Mouse (Mus musculus) left cerebral cortex, adult 11 months (tissue): ENCODE measurements around the gene Rgs9bp.
"Not testable (repeated sequence)": the region's sequence is repeated elsewhere in the genome, so short reads cannot be mapped to it uniquely, and the experiment has no call there.

Source experiments
- DNase-seq: peaks from one replicate; pipeline ENCODE4 v3.0.0; 2022; ENCODE audit warnings: low spot score

Rgs9bp gene

DNA sequence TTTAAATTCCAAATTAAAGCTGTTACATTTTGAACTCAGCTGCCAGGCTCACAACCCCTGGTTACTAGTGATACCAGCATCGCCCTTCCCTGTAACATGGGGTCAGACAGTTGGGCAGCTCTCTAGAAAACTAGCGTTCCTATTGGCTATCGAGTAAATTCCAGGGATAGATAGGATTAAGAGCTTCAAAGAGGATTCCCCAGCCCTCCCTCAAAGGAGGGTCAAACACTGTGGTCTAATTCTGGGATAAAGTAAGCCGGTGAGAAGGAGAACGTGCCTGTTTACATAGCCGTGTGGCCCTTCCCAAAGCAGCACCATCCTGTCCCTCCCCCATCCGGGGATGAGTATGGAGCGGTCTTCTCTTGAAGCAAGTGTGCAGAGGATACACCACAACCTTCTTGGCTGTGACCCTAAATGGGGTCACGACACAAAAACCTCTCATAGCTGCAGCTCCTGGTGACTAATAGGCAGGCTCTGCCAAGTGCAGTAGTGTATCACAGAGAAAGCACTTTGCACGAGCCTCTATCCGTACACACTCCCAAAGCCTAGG, 1.8 kb downstream of the Rgs9bp start:
- DNase-seq = no peak

- no peak for DNase-seq
These were observed 2.7 kb downstream of the Rgs9bp start for GRCm38 (mm10) chr7:35582719-35583118.

DNA sequence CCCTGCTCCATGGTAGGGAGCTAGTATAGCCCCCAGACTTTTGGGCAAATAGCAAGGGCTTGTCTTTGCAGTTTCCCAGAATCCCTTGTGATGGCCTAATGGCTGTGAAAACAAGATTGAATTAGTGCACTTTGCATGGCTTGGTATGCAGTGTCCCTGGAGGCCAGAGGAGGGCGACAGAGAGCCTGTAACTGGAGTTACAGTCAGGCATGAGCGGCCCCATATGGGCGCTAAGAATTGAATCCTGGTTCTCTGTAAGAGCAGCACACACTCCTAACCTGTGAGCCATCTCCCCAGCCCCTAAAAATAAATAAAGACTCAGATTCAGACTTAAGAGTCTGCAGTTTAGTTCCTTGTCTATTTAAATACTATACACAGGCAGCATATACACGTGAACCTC, 5.5 kb downstream of the Rgs9bp start:
- DNase-seq = no peak

GRCm38 (mm10) chr7:35570883-35571282, 14.5 kb downstream of the Rgs9bp start:
- not testable (repeated sequence) for DNase-seq

DNA sequence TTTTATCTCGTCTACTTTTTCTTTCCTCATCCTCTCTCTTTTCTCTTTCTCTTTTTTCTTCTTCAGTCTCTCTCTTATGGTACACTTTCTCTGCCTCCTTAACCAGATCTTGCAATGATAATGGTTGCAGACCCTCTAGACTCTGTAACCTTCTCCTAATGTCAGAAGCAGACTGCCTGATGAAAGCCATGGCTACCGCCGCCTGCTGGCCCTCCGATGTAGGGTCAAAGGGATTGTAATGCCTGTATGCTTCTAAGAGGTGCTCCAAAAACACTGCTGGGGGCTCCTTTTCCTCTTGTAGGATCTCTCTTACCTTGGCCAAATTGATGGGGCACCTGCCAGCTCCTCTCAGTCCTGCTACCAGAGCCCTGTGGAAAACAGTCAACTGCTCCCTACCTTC, 15.7 kb downstream of the Rgs9bp start:
- not testable (repeated sequence) for DNase-seq

- not testable (repeated sequence) for DNase-seq
These were observed 19.4 kb downstream of the Rgs9bp start for GRCm38 (mm10) chr7:35565965-35566364.

DNA sequence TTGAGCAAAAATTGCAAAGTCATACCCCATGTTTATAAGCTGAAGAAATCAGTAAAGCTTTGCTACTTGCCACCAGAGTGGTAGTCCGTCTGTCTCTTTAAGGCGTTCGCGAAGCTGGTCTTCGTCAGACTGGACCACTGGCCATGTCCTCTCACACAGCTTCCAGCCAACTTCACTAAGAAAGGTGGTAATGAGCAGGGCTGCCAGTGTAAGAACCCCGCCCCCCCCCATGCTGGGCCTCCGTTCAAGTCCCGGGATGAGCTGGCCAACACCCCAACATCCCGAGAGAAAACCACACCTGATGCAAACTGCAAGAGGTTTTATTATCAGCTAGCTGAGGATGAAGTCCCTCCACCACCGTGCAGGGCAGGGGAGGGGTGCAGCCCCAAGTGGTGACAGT, 20.5 kb downstream of the Rgs9bp start:
- DNase-seq = not testable (repeated sequence)

DNA sequence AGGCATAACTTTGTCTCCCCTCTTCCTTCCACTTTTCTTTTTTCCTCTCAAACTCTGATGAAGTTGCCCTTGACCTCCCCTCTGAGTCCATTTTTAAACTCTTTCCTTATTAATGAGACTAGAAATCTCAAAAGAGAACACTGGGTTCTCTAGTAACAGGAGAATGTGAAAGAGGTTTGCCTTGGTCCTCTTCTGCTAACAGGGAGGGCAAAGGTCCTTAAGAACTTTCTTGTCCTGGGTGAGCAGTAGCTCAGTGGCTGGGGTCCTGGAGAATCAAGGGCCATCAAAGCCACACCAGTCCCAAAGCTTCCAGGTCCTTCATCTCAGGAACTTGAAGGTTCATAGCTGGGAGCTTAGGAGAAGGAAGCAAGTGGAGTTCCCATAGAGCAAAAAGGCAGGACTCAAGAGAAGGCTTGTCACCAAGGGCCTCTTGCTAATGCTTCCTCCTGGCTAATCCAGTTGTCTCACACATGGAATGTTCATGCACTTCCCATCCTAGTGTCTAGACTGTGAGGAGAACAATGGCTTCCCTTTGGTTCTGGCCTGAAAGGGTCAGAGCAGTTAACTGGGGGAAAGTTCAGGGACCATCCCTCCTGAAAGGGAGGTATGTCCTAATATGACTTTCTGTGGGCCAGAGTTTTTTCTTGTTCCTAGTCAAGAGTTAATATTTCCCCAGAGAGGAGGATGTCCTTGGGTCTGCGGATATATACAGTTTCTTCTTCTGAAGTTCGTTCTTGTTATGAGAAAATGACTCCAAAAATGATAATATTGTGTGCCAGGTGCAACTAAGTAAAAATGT, 21.1 kb downstream of the Rgs9bp start:
- no peak for DNase-seq

DNA sequence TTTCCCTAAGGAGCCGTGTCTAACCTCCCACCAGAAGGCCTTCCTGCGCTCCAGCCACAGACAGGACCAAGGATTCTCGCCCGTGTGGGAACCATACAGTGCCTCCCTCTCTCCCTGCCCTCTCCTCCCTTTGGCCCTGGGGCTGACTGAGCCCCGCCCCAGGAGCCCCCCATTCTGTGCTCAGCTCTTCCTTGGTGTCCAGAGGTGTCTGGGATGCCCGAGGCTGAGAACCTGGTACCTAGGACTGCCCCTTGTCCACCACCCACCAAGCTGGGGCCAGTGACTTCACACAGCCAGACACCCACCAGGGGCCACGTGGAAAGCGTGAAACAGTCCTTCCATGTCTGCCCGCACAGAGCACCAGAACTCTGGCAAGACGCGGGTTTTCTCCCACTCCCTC, 22.3 kb downstream of the Rgs9bp start:
- DNase-seq = no peak

DNA sequence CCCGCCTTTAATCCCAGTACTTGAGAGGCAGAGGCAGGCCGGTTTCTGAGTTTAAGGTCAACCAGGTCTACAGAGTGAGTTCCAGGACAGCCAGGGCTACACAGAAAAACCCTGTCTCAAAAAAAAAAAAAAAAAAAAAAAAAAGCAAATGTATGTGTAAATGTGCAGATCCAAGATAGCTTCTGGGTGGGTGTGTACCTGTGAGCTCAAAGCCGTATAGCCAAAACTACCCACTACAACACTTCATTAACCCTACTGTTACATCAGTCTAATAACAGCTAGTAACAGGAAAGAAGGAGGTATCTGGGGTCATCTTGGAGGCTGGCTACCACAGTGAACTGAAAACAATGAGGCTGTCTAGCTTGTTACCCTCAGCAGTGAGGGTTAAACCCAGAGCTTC, 25.5 kb downstream of the Rgs9bp start:
- no peak for DNase-seq

- no peak for DNase-seq
These were observed 26.7 kb downstream of the Rgs9bp start for GRCm38 (mm10) chr7:35558681-35559080.

DNA sequence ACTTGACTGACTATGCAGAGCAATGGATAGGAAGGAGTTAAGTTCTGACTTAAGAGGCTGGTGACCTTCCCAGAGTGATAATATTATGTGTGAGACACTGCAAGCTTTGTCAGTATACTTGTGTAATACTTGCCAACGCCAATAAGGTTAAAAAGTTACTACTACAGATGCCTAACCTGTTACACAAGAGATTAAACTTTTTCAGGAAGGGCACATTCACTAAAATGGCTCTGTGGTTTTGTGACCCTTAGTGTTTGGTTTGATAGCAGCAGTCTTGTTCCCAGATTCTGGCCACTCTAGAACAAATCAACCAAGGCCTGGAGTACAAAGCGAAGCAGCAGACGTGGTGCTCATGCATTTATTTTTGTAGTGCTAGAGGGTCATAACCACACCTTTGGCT, 27.8 kb downstream of the Rgs9bp start:
- DNase-seq = no peak

DNA sequence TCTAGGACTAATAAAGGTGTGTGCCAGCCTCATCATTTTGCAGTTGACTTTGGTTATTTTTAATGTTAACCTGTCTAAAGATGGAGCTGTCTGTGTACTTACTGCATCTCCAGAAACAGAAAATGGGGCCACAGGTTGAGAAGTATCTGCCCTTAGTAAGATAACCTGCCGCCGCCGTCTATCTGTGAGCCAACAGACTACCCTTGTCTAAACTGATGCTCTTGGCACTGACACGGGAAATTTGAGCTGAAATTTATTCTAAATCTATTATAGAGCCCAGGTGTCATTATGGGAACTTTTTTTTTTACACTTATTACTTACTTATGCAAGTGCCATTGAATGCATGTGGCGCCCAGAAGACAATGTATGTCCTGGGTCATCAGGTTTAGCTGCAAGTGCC, 28.5 kb downstream of the Rgs9bp start:
- DNase-seq = no peak

- no peak for DNase-seq
These were observed 29.2 kb downstream of the Rgs9bp start, which contains the start of gene Nudt19 for GRCm38 (mm10) chr7:35556205-35556603. Nudt19 (minus strand) TSS chr7:35556304.

DNA sequence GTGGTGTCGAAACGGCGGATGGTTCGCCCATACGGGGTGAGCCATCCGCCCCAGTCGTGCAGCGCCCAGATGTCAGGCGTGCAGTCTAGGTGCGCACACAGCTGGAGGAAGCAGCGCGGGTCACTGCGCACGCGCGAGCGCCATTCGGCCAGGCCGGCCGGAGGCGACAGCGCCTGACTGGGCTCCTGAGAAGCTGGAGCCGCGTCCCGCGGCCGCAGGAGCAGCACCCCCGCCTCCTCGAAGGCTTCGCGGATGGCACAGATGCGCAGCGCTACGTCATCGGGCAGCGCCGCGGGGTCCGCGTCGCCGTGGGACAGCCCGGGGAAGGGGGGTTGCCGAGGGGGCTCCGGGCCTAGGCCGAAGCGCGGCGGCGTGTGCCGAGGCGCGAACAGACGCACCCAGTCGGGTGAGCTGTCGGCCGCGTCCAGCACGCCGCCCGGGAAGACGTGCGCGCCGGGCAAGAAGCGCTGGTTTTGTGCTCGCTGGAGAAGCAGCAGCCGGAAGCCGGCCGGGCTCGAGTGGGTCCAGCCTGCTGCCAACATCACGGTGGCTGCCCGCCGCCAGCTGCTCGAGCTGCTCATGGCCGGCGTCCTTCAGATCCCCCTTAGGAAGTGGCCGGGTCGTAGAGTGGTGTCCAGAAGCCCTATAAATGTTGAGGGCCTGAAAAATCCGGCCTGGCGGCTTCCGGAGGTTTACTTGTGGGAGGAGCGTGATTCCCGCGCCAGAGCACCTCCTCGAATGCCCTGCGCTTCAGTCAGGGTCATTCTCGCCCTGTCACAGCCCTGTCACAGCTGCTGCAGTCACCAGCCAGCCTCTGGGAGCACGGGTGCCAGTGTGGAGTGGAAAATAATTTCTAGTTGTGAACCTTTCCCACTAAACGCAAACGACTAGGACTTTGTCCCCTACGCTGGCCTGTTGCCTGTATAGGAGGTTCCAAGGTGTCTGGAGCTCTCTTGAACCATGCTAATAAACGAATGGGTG, 29.9 kb downstream of the Rgs9bp start:
- DNase-seq = peak; percentile 81

- DNase-seq = peak; percentile 11
These were observed 30.7 kb downstream of the Rgs9bp start for GRCm38 (mm10) chr7:35554605-35555175.

DNA sequence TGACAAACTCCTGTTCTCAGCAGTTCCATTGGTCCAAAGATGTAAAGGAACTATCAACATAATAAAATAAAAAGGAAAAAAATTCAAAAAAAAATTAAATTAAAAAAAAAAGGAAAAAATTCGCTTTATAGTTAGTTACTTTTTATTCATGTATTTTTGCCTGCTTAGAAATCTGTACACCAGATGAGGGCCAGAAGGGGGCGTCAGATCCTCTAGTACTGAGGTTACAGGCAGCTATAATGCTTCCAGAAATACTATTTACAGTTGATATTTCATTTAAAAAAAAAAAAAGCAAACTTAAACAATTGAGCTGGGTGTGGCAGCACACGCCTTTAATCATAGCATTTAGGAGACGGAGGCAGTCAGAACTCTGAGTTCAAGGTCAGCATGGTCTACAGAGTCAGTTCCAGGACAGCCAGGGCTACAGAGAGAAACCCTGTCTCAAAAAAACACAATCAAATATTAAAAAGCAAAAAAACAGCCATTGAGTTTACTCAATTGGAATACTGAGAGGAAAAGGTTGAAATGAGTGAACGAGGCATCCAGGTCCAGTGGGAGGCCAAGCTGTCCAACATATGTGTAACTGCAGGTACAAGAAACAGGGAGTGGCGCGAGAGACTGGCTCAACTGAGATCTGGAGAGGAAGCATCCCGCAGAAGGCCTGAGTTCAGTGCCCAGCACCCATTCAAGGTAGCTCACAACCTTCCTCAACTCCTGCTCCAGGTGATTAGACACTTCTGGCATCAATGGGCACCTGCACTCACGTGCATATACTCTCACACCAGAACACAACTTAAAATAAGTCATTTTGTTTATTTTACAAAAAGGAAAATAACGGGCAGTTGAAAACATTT, 31.4 kb downstream of the Rgs9bp start:
- peak; percentile 26 for DNase-seq

DNA sequence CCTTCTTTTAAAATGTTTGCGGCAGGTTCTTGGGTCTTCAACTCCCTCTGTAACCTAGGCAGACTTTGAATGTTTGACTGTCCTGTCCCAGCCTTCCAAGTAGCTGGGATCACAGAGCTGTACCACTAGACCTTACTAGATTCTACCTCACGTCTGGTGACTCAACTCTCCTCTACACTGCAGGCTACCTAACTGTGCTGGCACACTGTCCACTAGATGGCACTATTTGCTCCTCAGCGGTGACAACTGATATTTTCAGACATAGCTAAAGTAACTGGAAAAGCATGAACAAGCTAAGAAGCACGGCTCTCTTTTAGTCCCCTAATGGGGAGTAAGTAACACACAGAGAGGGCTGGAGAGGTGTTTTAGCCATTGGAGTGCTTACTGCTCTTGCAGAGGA, 39.5 kb downstream of the Rgs9bp start:
- DNase-seq = peak; percentile 31

- no peak for DNase-seq
These were observed 47.8 kb downstream of the Rgs9bp start, which contains the start of gene Tdrd12 for GRCm38 (mm10) chr7:35537562-35537961. Tdrd12 (minus strand) TSS chr7:35537745.

DNA sequence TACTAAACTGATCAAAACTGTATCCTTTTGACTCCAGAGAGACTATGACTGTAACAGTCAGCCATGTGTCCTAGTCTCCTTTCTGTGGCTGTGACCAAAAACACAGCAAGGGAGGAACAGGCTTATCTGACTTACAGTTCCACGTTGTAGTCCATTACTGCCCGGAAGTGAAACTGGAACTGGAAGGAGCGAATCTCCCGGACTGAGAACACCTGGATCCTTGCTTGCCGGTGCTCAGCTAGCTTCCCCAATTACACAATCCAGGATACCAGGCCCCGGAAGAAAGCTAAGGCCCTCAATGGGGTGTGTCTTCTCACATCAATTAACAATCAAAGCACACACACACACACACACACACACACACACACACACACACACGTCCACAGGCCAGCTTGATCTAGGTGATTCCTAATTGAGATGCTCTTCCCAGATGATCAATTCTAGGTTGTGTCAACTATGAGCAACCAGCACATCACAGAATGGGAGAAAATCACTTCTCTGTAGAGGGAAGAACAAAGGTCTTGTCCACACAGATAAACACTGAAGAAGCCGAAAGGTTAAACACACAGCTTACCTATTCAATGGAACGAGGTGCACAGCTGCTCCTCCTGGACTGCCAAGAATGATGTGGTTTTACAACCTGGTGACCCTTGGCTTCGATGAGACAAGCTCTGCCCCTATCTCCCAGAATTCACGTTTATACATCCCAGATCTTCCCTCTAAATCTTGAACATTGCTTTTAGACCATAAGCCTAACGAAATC, 49.5 kb downstream of the Rgs9bp start:
- DNase-seq = no peak
